ENCODE assay signal across 8 mouse cellular contexts in the genomic region with DNA sequence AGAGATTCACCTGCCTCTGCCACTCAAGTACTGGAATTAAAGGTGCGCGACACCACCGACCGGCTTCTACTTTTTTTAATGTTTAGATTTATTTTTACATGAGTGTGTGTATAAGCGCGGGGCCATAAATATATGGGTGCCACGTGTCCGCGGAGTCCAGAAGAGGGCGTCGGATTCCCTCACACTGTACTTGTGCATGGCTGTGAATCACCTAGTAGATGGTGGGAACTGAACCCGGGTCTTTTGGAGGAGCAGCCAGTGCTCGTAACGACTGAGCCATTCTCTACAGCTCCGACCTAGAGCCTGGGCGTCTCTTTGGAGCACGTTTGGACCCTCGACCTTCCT. TPM values are rescaled to one million over a fixed set of nuclear protein-coding genes. Genes with fewer than 3 reads are reported as not detected.
DNase-seq lines count a peak whose midpoint lies in the region; ATAC-seq and TF ChIP-seq lines count a peak whose summit lies in the region.

No protein-coding gene starts in this region.

- WGBS in heart, embryonic 10.5 days, result 2% methylated on average over 18 of the region's 18 CpGs
- WGBS in forebrain, embryonic 15.5 days, result 3% methylated on average over 18 of the region's 18 CpGs
- under 1% methylated on average over 18 of the region's 18 CpGs for WGBS in liver, embryonic 15.5 days (ENCODE audit: insufficient replicate concordance)

- H3K9me3 ChIP-seq in heart, embryonic 10.5 days, result no peaks in the 10 kb centered on the region
- no peaks in the 10 kb centered on the region for H3K9me3 ChIP-seq in ES-Bruce4 (replicated peaks; ENCODE audit: control insufficient read depth, insufficient read depth, low read length, poor library complexity, severe bottlenecking)
- no peaks in the 10 kb centered on the region for H3K9me3 ChIP-seq in forebrain, embryonic 15.5 days
- no peaks in the 10 kb centered on the region for H3K9me3 ChIP-seq in liver, embryonic 15.5 days (replicated peaks)

- TF ChIP-seq POLR2A in ES-Bruce4 (IDR thresholded peaks at IDR 0.05; ENCODE audit: insufficient read depth, low read length), result no peak

- H3K4me2 ChIP-seq in forebrain, embryonic 15.5 days (replicated peaks), result peak overlapping the region; percentile 68
- H3K4me2 ChIP-seq in liver, embryonic 15.5 days, result peak overlapping the region; percentile 88

- DNase-seq in heart, embryonic 10.5 days (ENCODE audit: low spot score), result no peak
- no peak for DNase-seq in heart, postnatal 25 days (ENCODE audit: low spot score)
- DNase-seq in left cerebral cortex, postnatal 4 days, result no peak
- DNase-seq in T-cell, adult 2 months (ENCODE audit: low spot score), result no peak
- DNase-seq in adrenal gland, postnatal 14 days, result no peak

- ATAC-seq in forebrain, embryonic 15.5 days (replicated peaks), result peak; percentile 66
- peak; percentile 67 for ATAC-seq in liver, embryonic 15.5 days (ENCODE audit: insufficient read depth)

- peak overlapping the region; percentile 94 for H3K27ac ChIP-seq in heart, embryonic 10.5 days
- H3K27ac ChIP-seq in ES-Bruce4 (ENCODE audit: insufficient read depth, low read length), result no peak overlapping the region
- H3K27ac ChIP-seq in forebrain, embryonic 15.5 days (replicated peaks), result peak overlapping the region; percentile 97
- peak overlapping the region; percentile 92 for H3K27ac ChIP-seq in liver, embryonic 15.5 days (replicated peaks)

- H3K4me1 ChIP-seq in heart, embryonic 10.5 days, result peaks cover 10% of the 10 kb centered on the region; the same call in 1 of the 2 replicates
- H3K4me1 ChIP-seq in ES-Bruce4 (ENCODE audit: control insufficient read depth, insufficient read depth, low read length), result no peaks in the 10 kb centered on the region
- peaks cover 22% of the 10 kb centered on the region for H3K4me1 ChIP-seq in forebrain, embryonic 15.5 days
- H3K4me1 ChIP-seq in liver, embryonic 15.5 days (replicated peaks), result peaks cover 48% of the 10 kb centered on the region

- H3K27me3 ChIP-seq in heart, embryonic 10.5 days (ENCODE audit: insufficient read depth, poor library complexity, severe bottlenecking), result peaks cover 15% of the 10 kb centered on the region
- H3K27me3 ChIP-seq in ES-Bruce4 (ENCODE audit: control insufficient read depth, insufficient read depth, low read length, poor library complexity, severe bottlenecking), result no peaks in the 10 kb centered on the region
- peaks cover 10% of the 10 kb centered on the region; the same call in 1 of the 2 replicates for H3K27me3 ChIP-seq in forebrain, embryonic 15.5 days
- 0 out of 2 replicates have a peak, but pooled peaks cover under 1% of the 10 kb centered on the region for H3K27me3 ChIP-seq in liver, embryonic 15.5 days

- TF ChIP-seq CTCF in ES-Bruce4 (IDR thresholded peaks at IDR 0.05; ENCODE audit: low read depth, low read length), result peak; percentile 46

- H3K36me3 ChIP-seq in heart, embryonic 10.5 days, result peaks cover 24% of the 10 kb centered on the region
- H3K36me3 ChIP-seq in ES-Bruce4 (ENCODE audit: control insufficient read depth, insufficient read depth, low read length, poor library complexity, severe bottlenecking), result no peaks in the 10 kb centered on the region
- 0 out of 2 replicates have a peak, but pooled peaks cover 3% of the 10 kb centered on the region for H3K36me3 ChIP-seq in forebrain, embryonic 15.5 days
- H3K36me3 ChIP-seq in liver, embryonic 15.5 days (replicated peaks), result peaks cover 37% of the 10 kb centered on the region

- peak overlapping the region; percentile 46 for H3K9ac ChIP-seq in ES-Bruce4 (ENCODE audit: low read depth, poor library complexity, severe bottlenecking)
- H3K9ac ChIP-seq in forebrain, embryonic 15.5 days (replicated peaks), result peak overlapping the region; percentile 89
- H3K9ac ChIP-seq in liver, embryonic 15.5 days, result peak overlapping the region; percentile 84

- peak overlapping the region; percentile 73 for H3K4me3 ChIP-seq in heart, embryonic 10.5 days
- H3K4me3 ChIP-seq in ES-Bruce4 (ENCODE audit: low read depth, low read length), result peak overlapping the region; percentile 99
- peak overlapping the region; percentile 81 for H3K4me3 ChIP-seq in forebrain, embryonic 15.5 days
- H3K4me3 ChIP-seq in liver, embryonic 15.5 days (replicated peaks), result peak overlapping the region; percentile 80

- intact Hi-C loops in heart, postnatal 25 days (cut with DNase I), result no loop called here
- intact Hi-C loops in left cerebral cortex, postnatal 4 days (cut with DNase I), result no loop called here

- no peak for TF ChIP-seq EP300 in ES-Bruce4 (IDR thresholded peaks at IDR 0.05; ENCODE audit: insufficient read depth, low read depth, low read length)

RNA-seq across cellular contexts. Expression of a gene that starts 0.4 kb away (rescaled TPM):
- 5.7 and 6.9 TPM in 2 replicates for polyA plus RNA-seq in heart, embryonic 10.5 days (2016; fragmentation: Nextera tagmentation; extraction: Ambion mirVana)
- 1 to 10 TPM; 5.8 to 7.4 TPM for total RNA-seq in heart, postnatal 25 days (2021)
- polyA plus RNA-seq in ES-Bruce4 (2011; ENCODE audit: insufficient read depth, insufficient read length, low read depth, missing spikeins), result 8.5 TPM in 2 replicates
- polyA plus RNA-seq in forebrain, embryonic 15.5 days (2015; fragmentation: Nextera tagmentation; extraction: Ambion mirVana), result 9.3 and 12.1 TPM in 2 replicates
- polyA plus RNA-seq in liver, embryonic 15.5 days (2015; fragmentation: Nextera tagmentation; extraction: Ambion mirVana), result 2.2 and 2.5 TPM in 2 replicates
- 10 to 100 TPM; 11.8 to 12.6 TPM for total RNA-seq in left cerebral cortex, postnatal 4 days (2021)
- total RNA-seq in adrenal gland, postnatal 14 days (2021), result 13.1 and 13.7 TPM in 2 replicates

RNA-seq across cellular contexts. Expression of a gene that starts 8.1 kb away (rescaled TPM):
- 25.0 and 25.9 TPM in 2 replicates for polyA plus RNA-seq in heart, embryonic 10.5 days (2016; fragmentation: Nextera tagmentation; extraction: Ambion mirVana)
- 1 to 10 TPM in 1 of 2 experiments, under 1 TPM in 1; 0.83 to 1.6 TPM for total RNA-seq in heart, postnatal 25 days (2021)
- polyA plus RNA-seq in ES-Bruce4 (2011; ENCODE audit: insufficient read depth, insufficient read length, low read depth, missing spikeins), result 0.57 and 1.9 TPM in 2 replicates
- 1.7 and 1.8 TPM in 2 replicates for polyA plus RNA-seq in forebrain, embryonic 15.5 days (2015; fragmentation: Nextera tagmentation; extraction: Ambion mirVana)
- polyA plus RNA-seq in liver, embryonic 15.5 days (2015; fragmentation: Nextera tagmentation; extraction: Ambion mirVana), result 124 and 142 TPM in 2 replicates
- total RNA-seq in left cerebral cortex, postnatal 4 days (2021), result 1 to 10 TPM; 1.9 to 2.4 TPM
- 3.8 and 4.1 TPM in 2 replicates for total RNA-seq in adrenal gland, postnatal 14 days (2021)

RNA-seq across cellular contexts. Expression of a gene that starts 18.4 kb away (rescaled TPM):
- polyA plus RNA-seq in heart, embryonic 10.5 days (2016; fragmentation: Nextera tagmentation; extraction: Ambion mirVana), result 6.5 and 7.0 TPM in 2 replicates
- 1 to 10 TPM; 1.5 to 2.0 TPM for total RNA-seq in heart, postnatal 25 days (2021)
- 5.4 and 5.6 TPM in 2 replicates for polyA plus RNA-seq in ES-Bruce4 (2011; ENCODE audit: insufficient read depth, insufficient read length, low read depth, missing spikeins)
- 71.9 and 73.0 TPM in 2 replicates for polyA plus RNA-seq in forebrain, embryonic 15.5 days (2015; fragmentation: Nextera tagmentation; extraction: Ambion mirVana)
- polyA plus RNA-seq in liver, embryonic 15.5 days (2015; fragmentation: Nextera tagmentation; extraction: Ambion mirVana), result 1.2 and 1.5 TPM in 2 replicates
- 100 to 1,000 TPM; 199 to 225 TPM for total RNA-seq in left cerebral cortex, postnatal 4 days (2021)
- total RNA-seq in adrenal gland, postnatal 14 days (2021), result 25.5 and 31.0 TPM in 2 replicates

RNA-seq across cellular contexts. Expression of a gene that starts 27.8 kb away (rescaled TPM):
- polyA plus RNA-seq in heart, embryonic 10.5 days (2016; fragmentation: Nextera tagmentation; extraction: Ambion mirVana), result 50.1 and 52.6 TPM in 2 replicates
- 10 to 100 TPM; 39.4 to 46.2 TPM for total RNA-seq in heart, postnatal 25 days (2021)
- polyA plus RNA-seq in ES-Bruce4 (2011; ENCODE audit: insufficient read depth, insufficient read length, low read depth, missing spikeins), result 19.9 and 21.4 TPM in 2 replicates
- 53.5 and 53.7 TPM in 2 replicates for polyA plus RNA-seq in forebrain, embryonic 15.5 days (2015; fragmentation: Nextera tagmentation; extraction: Ambion mirVana)
- polyA plus RNA-seq in liver, embryonic 15.5 days (2015; fragmentation: Nextera tagmentation; extraction: Ambion mirVana), result 137 and 160 TPM in 2 replicates
- 10 to 100 TPM; 28.1 to 31.6 TPM for total RNA-seq in left cerebral cortex, postnatal 4 days (2021)
- total RNA-seq in adrenal gland, postnatal 14 days (2021), result 203 and 258 TPM in 2 replicates

RNA-seq across cellular contexts. Expression of a gene that starts 27.9 kb away (rescaled TPM):
- 3.6 and 4.2 TPM in 2 replicates for polyA plus RNA-seq in heart, embryonic 10.5 days (2016; fragmentation: Nextera tagmentation; extraction: Ambion mirVana)
- 1 to 10 TPM; 1.8 to 2.8 TPM for total RNA-seq in heart, postnatal 25 days (2021)
- 2.9 and 4.9 TPM in 2 replicates for polyA plus RNA-seq in ES-Bruce4 (2011; ENCODE audit: insufficient read depth, insufficient read length, low read depth, missing spikeins)
- 7.5 and 8.8 TPM in 2 replicates for polyA plus RNA-seq in forebrain, embryonic 15.5 days (2015; fragmentation: Nextera tagmentation; extraction: Ambion mirVana)
- polyA plus RNA-seq in liver, embryonic 15.5 days (2015; fragmentation: Nextera tagmentation; extraction: Ambion mirVana), result 0.99 and 1.5 TPM in 2 replicates
- total RNA-seq in left cerebral cortex, postnatal 4 days (2021), result 10 to 100 TPM; 18.5 to 20.8 TPM
- total RNA-seq in adrenal gland, postnatal 14 days (2021), result 6.5 and 8.5 TPM in 2 replicates
